Mouse (Mus musculus) myocyte (in vitro differentiated cells): ENCODE measurements around the gene Spryd3. TPM values are rescaled to one million over a fixed set of nuclear protein-coding genes. Genes with fewer than 3 reads are reported as not detected.

Source experiments
- H3K27me3 ChIP-seq: one replicate; pipeline ENCODE4 v1.6.1; 2011; ENCODE audit not compliant: control insufficient read depth, insufficient read depth, insufficient read length
- H3K36me3 ChIP-seq: one replicate; pipeline ENCODE4 v1.6.1; 2011; ENCODE audit not compliant: control insufficient read depth, insufficient read depth
- H3K4me2 ChIP-seq: one replicate; pipeline ENCODE4 v1.6.1; 2011; ENCODE audit warnings: low read depth, control low read depth
- H3K4me3 ChIP-seq: one replicate; pipeline ENCODE4 v1.5.1; 2011; ENCODE audit warnings: mild to moderate bottlenecking, control low read depth, moderate library complexity
- H3K79me2 ChIP-seq: one replicate; pipeline ENCODE4 v1.6.1; 2011; ENCODE audit not compliant: control insufficient read depth, insufficient read depth
- H3ac ChIP-seq: one replicate; pipeline ENCODE4 v1.6.1; 2011; ENCODE audit not compliant: control insufficient read depth, insufficient read length
- CEBPB ChIP-seq: IDR thresholded peaks from 2 replicates; pipeline ENCODE4 v1.6.1; 2011; ENCODE audit warnings: mild to moderate bottlenecking, moderate library complexity; ENCODE audit not compliant: poor library complexity, insufficient read depth, severe bottlenecking
- MAX ChIP-seq: IDR thresholded peaks from one replicate; pipeline ENCODE4 v1.6.1; 2011; ENCODE audit warnings: low read depth, mild to moderate bottlenecking, control low read depth
- MYOD1 ChIP-seq, 3 experiments: IDR thresholded peaks; one replicate each; pipeline ENCODE4 v1.6.1; 2011; ENCODE audit warnings: control low read depth in 2 of 3, low read depth in 2 of 3, mild to moderate bottlenecking in 2 of 3, moderate library complexity in 1 of 3; ENCODE audit not compliant: insufficient read length in 2 of 3, control insufficient read depth in 1 of 3
- MYOG ChIP-seq, 3 experiments: IDR thresholded peaks; one replicate each; pipeline ENCODE4 v1.6.1; 2011; ENCODE audit warnings: control low read depth in 2 of 3, low read depth in 2 of 3, mild to moderate bottlenecking in 2 of 3; ENCODE audit not compliant: insufficient read length in 2 of 3, control insufficient read depth in 1 of 3, insufficient read depth in 1 of 3
- POLR2A ChIP-seq: IDR thresholded peaks from one replicate; pipeline ENCODE4 v1.6.1; 2011; ENCODE audit warnings: low read depth, mild to moderate bottlenecking, control low read depth, moderate library complexity; ENCODE audit not compliant: insufficient read length
- POLR2AphosphoS2 ChIP-seq: IDR thresholded peaks from one replicate; pipeline ENCODE4 v1.6.1; 2011; ENCODE audit warnings: low read depth, control low read depth; ENCODE audit not compliant: insufficient read length
- SRF ChIP-seq: IDR thresholded peaks from one replicate; pipeline ENCODE4 v1.6.1; 2011; ENCODE audit warnings: low read depth; ENCODE audit not compliant: control insufficient read depth, insufficient read length
- TCF12 ChIP-seq: IDR thresholded peaks from one replicate; pipeline ENCODE4 v1.6.1; 2011; ENCODE audit warnings: mild to moderate bottlenecking, control low read depth; ENCODE audit not compliant: poor library complexity, insufficient read depth, severe bottlenecking
- TCF3 ChIP-seq: IDR thresholded peaks from one replicate; pipeline ENCODE4 v1.6.1; 2011; ENCODE audit warnings: low read depth, control low read depth; ENCODE audit not compliant: insufficient read length
- USF1 ChIP-seq: IDR thresholded peaks from one replicate; pipeline ENCODE4 v1.6.1; 2011; ENCODE audit warnings: low read depth, mild to moderate bottlenecking, control low read depth, moderate library complexity
- polyA plus RNA-seq: library from polyadenylated mRNA; unstranded; fragments of >200 nt; fragmentation: generic; extraction: Trizol; gene quantifications from one replicate; pipeline ENCODE4 v1.2.1, GENCODE M21; 2012; ENCODE audit warnings: missing spikeins

Gene Spryd3
- polyA plus RNA-seq, 1 experiment: 51.0 TPM

GRCm38 (mm10) chr15:102070476-102071467 lies 65.3 kb downstream of the Spryd3 start:
- no peak for TF ChIP-seq TCF12
- TF ChIP-seq MAX: no peak
- no peak for TF ChIP-seq MYOG (IDR thresholded peaks at IDR 0.05; ENCODE audit: control insufficient read depth in 1 of 3, insufficient read depth in 1 of 3, insufficient read length in 2 of 3, low read depth in 2 of 3)
- TF ChIP-seq TCF3: no peak
- no peak for TF ChIP-seq MYOD1 (IDR thresholded peaks at IDR 0.05; ENCODE audit: control insufficient read depth in 1 of 3, insufficient read length in 2 of 3, low read depth in 2 of 3)
- TF ChIP-seq USF1: no peak
- no peak for TF ChIP-seq CEBPB
- no peak for TF ChIP-seq SRF
- no peak for TF ChIP-seq POLR2A
- TF ChIP-seq POLR2AphosphoS2: no peak
- no peak overlapping the region for H3K4me2 ChIP-seq
- peaks cover 21% of the 10 kb centered on the region for H3K79me2 ChIP-seq
- H3K4me3 ChIP-seq: no peak overlapping the region
- H3K36me3 ChIP-seq: no peaks in the 10 kb centered on the region
- H3K27me3 ChIP-seq: no peaks in the 10 kb centered on the region
- H3ac ChIP-seq: no peak overlapping the region

Other genes with a start within 250 kb of the Spryd3 start
- gene Krt76, start 243.3 kb downstream of the Spryd3 start, polyA plus RNA-seq: not detected
- not detected for gene Krt4, start 211.5 kb downstream of the Spryd3 start, polyA plus RNA-seq
- 0.04 TPM for gene Krt79, start 195.9 kb downstream of the Spryd3 start, polyA plus RNA-seq
- not detected for gene Krt78, start 181.9 kb downstream of the Spryd3 start, polyA plus RNA-seq
- gene Krt8, start 131.8 kb downstream of the Spryd3 start, polyA plus RNA-seq: 0.16 TPM
- gene Krt18, start 108.1 kb downstream of the Spryd3 start, polyA plus RNA-seq: not detected
- gene Eif4b, start 62.5 kb downstream of the Spryd3 start, polyA plus RNA-seq: 266 TPM
- 128 TPM for gene Tns2, start 35.8 kb downstream of the Spryd3 start, polyA plus RNA-seq
- 182 TPM for gene Igfbp6, start 8.1 kb upstream of the Spryd3 start, polyA plus RNA-seq
- 0.43 TPM for gene Soat2, start 14.3 kb upstream of the Spryd3 start, polyA plus RNA-seq
- gene Zfp740, start 67.0 kb upstream of the Spryd3 start, polyA plus RNA-seq: 42.3 TPM
- gene Csad, start 68.5 kb upstream of the Spryd3 start, polyA plus RNA-seq: 18.8 TPM
- gene Itgb7, start 95.7 kb upstream of the Spryd3 start, polyA plus RNA-seq: 2.0 TPM
- gene Rarg, start 121.3 kb upstream of the Spryd3 start, polyA plus RNA-seq: 63.8 TPM
- gene Gm9918, start 134.3 kb upstream of the Spryd3 start, polyA plus RNA-seq: not detected
- gene Mfsd5, start 143.2 kb upstream of the Spryd3 start, polyA plus RNA-seq: 83.3 TPM
- gene Espl1, start 160.0 kb upstream of the Spryd3 start, polyA plus RNA-seq: 16.7 TPM
- gene Pfdn5, start 189.9 kb upstream of the Spryd3 start, polyA plus RNA-seq: 476 TPM
- 97.0 TPM for gene Myg1, start 195.5 kb upstream of the Spryd3 start, polyA plus RNA-seq
- gene Aaas, start 214.5 kb upstream of the Spryd3 start, polyA plus RNA-seq: 57.5 TPM
- 0.24 TPM for gene Sp7, start 230.9 kb upstream of the Spryd3 start, polyA plus RNA-seq